Mouse (Mus musculus) erythroid progenitor cell, adult 5-6 weeks (primary cell): ENCODE data around the gene Olfr61. TPM values are rescaled to one million over a fixed set of nuclear protein-coding genes. Genes with fewer than 3 reads are reported as not detected.
"Not testable (repeated sequence)": the region's sequence is repeated elsewhere in the genome, so short reads cannot be mapped to it uniquely, and the experiment has no call there.

Source experiments
- ATAC-seq: replicated peaks from 2 replicates; pipeline ENCODE4 v1.8.0; 2016; ENCODE audit warnings: moderate number of reproducible peaks, mild to moderate bottlenecking, moderate TSS enrichment, inconsistent platforms; ENCODE audit not compliant: poor library complexity, low FRiP score, severe bottlenecking
- total RNA-seq, 2 experiments: library from RNA; stranded (forward) in 1 of 2; stranded (reverse) in 1 of 2; fragments of 150-400 nt in 1 of 2; fragments of 186-747, 209-891 nt in 1 of 2; gene quantifications; 2 replicates each; pipeline versions ENCODE4 v1.2.3 to v1.2.4; 2015 to 2017; ENCODE audit warnings: low replicate concordance in 2 of 2

Gene Olfr61
- total RNA-seq (2015; ENCODE audit: low replicate concordance) (not detected in 2 replicates), total RNA-seq (2017; ENCODE audit: low replicate concordance) (not detected in 2 replicates)

- ATAC-seq: not testable (repeated sequence)
These were observed at the start of gene Olfr61 for GRCm38 (mm10) chr7:140628670-140629069. TSS of gene Olfr61 (plus strand) at chr7:140628970.

- not testable (repeated sequence) for ATAC-seq
These were observed 27.8 kb upstream of the Olfr61 start, which contains the start of gene Olfr46 for GRCm38 (mm10) chr7:140600969-140601368. TSS of gene Olfr46 (plus strand) at chr7:140601269.

DNA sequence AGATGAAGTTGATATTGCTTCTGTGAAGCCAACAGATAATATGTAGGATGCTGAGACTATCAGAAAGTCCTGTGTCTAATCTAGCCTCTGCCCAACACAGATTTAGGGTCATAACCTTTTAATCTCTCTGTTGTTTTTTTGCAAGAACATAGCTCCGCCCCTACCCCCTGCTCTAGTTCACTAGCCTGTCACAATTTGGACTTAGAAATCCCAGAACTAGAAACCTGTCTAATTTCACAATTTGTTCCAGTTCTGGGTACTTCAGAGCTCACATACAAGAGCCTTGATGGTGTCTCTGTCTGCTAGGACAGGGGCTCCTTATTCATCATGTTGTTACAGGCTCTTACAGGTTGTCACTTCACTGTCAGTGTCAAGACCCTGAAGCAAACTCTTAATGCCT is 1.8 kb downstream of the Olfr61 start:
- ATAC-seq: no peak

GRCm38 (mm10) chr7:140646152-140646551 is 17.4 kb downstream of the Olfr61 start, which contains the start of gene Olfr53:
TSS of gene Olfr53 (plus strand) at chr7:140646452.
- no peak for ATAC-seq

DNA sequence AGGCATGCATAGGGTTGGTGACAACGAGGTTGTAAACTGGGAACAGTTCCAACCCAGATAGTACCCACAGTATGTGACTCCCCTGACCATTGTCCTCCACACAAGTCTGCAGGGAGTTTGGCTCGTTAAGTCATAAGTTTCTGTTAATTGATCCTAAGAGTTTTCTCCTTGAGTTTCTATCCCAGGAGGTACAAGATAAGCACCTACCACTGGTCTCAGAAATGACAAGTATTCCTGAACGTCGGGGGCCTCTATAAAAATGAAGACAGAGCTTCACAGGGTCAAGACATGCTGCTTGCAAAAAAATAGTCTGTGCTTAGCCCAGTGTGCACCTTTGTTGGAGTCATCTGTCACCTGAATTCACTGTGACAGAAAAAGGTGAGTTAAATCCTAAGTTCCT is 30.9 kb downstream of the Olfr61 start, which contains the start of gene Olfr539:
Gene Olfr539, plus strand, starts transcription at position 301 of the 400 bp plus-strand sequence.
- ATAC-seq: no peak

DNA sequence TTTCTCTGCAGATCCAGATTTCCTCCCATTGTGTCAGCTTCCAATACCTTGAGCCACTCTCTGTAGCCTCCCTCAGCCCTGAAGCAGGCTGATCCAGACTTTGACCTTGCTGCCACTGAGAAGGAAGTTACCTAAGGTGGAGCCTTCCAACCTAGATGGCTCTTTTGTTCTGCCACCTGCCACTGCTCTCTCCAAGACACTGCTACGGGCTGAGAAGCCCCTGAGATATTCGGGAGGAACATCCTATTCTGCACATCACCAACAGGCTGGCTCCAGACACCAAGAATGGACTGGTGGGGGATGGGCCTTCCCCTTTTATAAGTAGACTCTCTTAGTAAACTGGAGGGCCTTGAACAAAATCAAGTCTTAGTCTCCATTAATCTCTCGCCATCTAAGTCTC is 41.9 kb downstream of the Olfr61 start:
- ATAC-seq: not testable (repeated sequence)

GRCm38 (mm10) chr7:140675863-140676262 is 47.1 kb downstream of the Olfr61 start:
- ATAC-seq: no peak

DNA sequence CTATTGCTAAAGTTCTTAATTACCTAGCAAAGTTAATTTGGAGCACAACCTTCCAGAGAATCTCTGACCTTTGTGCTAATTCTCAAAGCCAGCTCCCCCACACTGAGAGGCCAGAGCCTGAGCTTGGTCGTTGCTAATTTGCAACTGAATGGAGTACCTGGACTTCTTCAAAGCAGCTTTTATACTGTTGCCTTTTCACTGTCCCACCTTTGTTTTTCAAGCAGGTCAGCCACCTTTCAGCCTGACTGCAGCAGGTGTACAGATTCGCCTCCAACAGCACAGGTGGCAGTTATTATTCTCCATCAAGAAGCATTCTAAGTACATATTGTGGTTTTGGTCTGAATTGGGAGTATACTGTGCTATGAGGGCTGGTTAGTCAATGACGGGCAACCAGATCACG is 50.8 kb downstream of the Olfr61 start:
- ATAC-seq: not testable (repeated sequence)

DNA sequence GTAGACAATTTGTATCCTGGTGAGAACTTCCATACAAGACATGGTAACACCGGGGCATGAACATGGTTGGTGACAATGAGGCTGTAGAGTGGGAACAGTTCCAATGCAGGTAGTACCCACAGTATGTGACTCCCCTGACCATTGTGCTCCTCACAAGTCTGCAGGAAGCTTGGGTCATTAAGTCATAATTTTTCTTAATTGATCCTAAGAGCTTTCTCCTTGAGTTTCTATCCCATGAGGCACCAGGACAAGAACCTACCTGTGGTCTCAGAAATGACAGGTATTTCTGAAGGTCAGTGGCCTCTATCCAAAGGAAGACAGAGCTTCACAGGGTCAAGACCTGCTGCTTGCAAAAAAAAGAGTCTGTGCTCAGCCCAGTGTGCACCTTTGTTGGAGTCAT is 52.9 kb downstream of the Olfr61 start, which contains the start of gene Olfr45:
Gene Olfr45, plus strand, starts transcription at position 301 of the 400 bp plus-strand sequence.
- ATAC-seq: no peak

Other genes with a start within 250 kb of the Olfr61 start
- not detected in 2 replicates for gene Olfr531, start 226.1 kb upstream of the Olfr61 start, total RNA-seq (2015; ENCODE audit: low replicate concordance)
- not detected in 2 replicates for gene Olfr531, start 226.1 kb upstream of the Olfr61 start, total RNA-seq (2017; ENCODE audit: low replicate concordance)
- not detected in 2 replicates for gene Olfr532, start 207.3 kb upstream of the Olfr61 start, total RNA-seq (2015; ENCODE audit: low replicate concordance)
- gene Olfr532, start 207.3 kb upstream of the Olfr61 start, total RNA-seq (2017; ENCODE audit: low replicate concordance): not detected in 2 replicates
- not detected in 2 replicates for gene Olfr533, start 165.6 kb upstream of the Olfr61 start, total RNA-seq (2015; ENCODE audit: low replicate concordance)
- gene Olfr533, start 165.6 kb upstream of the Olfr61 start, total RNA-seq (2017; ENCODE audit: low replicate concordance): not detected in 2 replicates
- not detected in 2 replicates for gene Olfr535, start 144.8 kb upstream of the Olfr61 start, total RNA-seq (2015; ENCODE audit: low replicate concordance)
- not detected in 2 replicates for gene Olfr535, start 144.8 kb upstream of the Olfr61 start, total RNA-seq (2017; ENCODE audit: low replicate concordance)
- not detected in 2 replicates for gene Olfr536, start 121.6 kb upstream of the Olfr61 start, total RNA-seq (2015; ENCODE audit: low replicate concordance)
- not detected in 2 replicates for gene Olfr536, start 121.6 kb upstream of the Olfr61 start, total RNA-seq (2017; ENCODE audit: low replicate concordance)
- not detected in 2 replicates for gene Olfr538, start 61.1 kb upstream of the Olfr61 start, total RNA-seq (2015; ENCODE audit: low replicate concordance)
- gene Olfr538, start 61.1 kb upstream of the Olfr61 start, total RNA-seq (2017; ENCODE audit: low replicate concordance): not detected in 2 replicates
- gene Olfr46, start 27.7 kb upstream of the Olfr61 start, total RNA-seq (2015; ENCODE audit: low replicate concordance): not detected in 2 replicates
- gene Olfr46, start 27.7 kb upstream of the Olfr61 start, total RNA-seq (2017; ENCODE audit: low replicate concordance): 0.08 and 0.26 TPM in 2 replicates
- gene Olfr53, start 17.5 kb downstream of the Olfr61 start, total RNA-seq (2015; ENCODE audit: low replicate concordance): not detected in 2 replicates
- gene Olfr53, start 17.5 kb downstream of the Olfr61 start, total RNA-seq (2017; ENCODE audit: low replicate concordance): not detected in 2 replicates
- not detected in 2 replicates for gene Olfr539, start 31.0 kb downstream of the Olfr61 start, total RNA-seq (2015; ENCODE audit: low replicate concordance)
- not detected in 2 replicates for gene Olfr539, start 31.0 kb downstream of the Olfr61 start, total RNA-seq (2017; ENCODE audit: low replicate concordance)
- gene Olfr45, start 53.0 kb downstream of the Olfr61 start, total RNA-seq (2015; ENCODE audit: low replicate concordance): not detected in 2 replicates
- gene Olfr45, start 53.0 kb downstream of the Olfr61 start, total RNA-seq (2017; ENCODE audit: low replicate concordance): not detected in 2 replicates
- gene Olfr541, start 68.3 kb downstream of the Olfr61 start, total RNA-seq (2015; ENCODE audit: low replicate concordance): not detected in 2 replicates
- gene Olfr541, start 68.3 kb downstream of the Olfr61 start, total RNA-seq (2017; ENCODE audit: low replicate concordance): not detected in 2 replicates
- not detected in 2 replicates for gene Cyp2e1, start 134.8 kb downstream of the Olfr61 start, total RNA-seq (2015; ENCODE audit: low replicate concordance)
- gene Cyp2e1, start 134.8 kb downstream of the Olfr61 start, total RNA-seq (2017; ENCODE audit: low replicate concordance): not detected in 2 replicates
- 1.8 TPM in 1 of 2 replicates, not detected in the other for gene Syce1, start 158.9 kb downstream of the Olfr61 start, total RNA-seq (2015; ENCODE audit: low replicate concordance)
- gene Syce1, start 158.9 kb downstream of the Olfr61 start, total RNA-seq (2017; ENCODE audit: low replicate concordance): not detected in 2 replicates
- 0.36 TPM in 1 of 2 replicates, not detected in the other for gene Zfp941, start 193.2 kb downstream of the Olfr61 start, total RNA-seq (2015; ENCODE audit: low replicate concordance)
- gene Zfp941, start 193.2 kb downstream of the Olfr61 start, total RNA-seq (2017; ENCODE audit: low replicate concordance): not detected in 2 replicates
- gene Urah, start 206.0 kb downstream of the Olfr61 start, total RNA-seq (2015; ENCODE audit: low replicate concordance): not detected in 2 replicates
- gene Urah, start 206.0 kb downstream of the Olfr61 start, total RNA-seq (2017; ENCODE audit: low replicate concordance): not detected in 2 replicates
- not detected in 2 replicates for gene Scgb1c1, start 216.6 kb downstream of the Olfr61 start, total RNA-seq (2015; ENCODE audit: low replicate concordance)
- gene Scgb1c1, start 216.6 kb downstream of the Olfr61 start, total RNA-seq (2017; ENCODE audit: low replicate concordance): not detected in 2 replicates
- gene Odf3, start 218.8 kb downstream of the Olfr61 start, total RNA-seq (2015; ENCODE audit: low replicate concordance): not detected in 2 replicates
- not detected in 2 replicates for gene Odf3, start 218.8 kb downstream of the Olfr61 start, total RNA-seq (2017; ENCODE audit: low replicate concordance)
- not detected in 2 replicates for gene Gm45785, start 227.4 kb downstream of the Olfr61 start, total RNA-seq (2015; ENCODE audit: low replicate concordance)
- 2.8 TPM in 1 of 2 replicates, not detected in the other for gene Gm45785, start 227.4 kb downstream of the Olfr61 start, total RNA-seq (2017; ENCODE audit: low replicate concordance)
- 19.1 and 49.5 TPM in 2 replicates for gene Ric8a, start 228.0 kb downstream of the Olfr61 start, total RNA-seq (2015; ENCODE audit: low replicate concordance)
- gene Ric8a, start 228.0 kb downstream of the Olfr61 start, total RNA-seq (2017; ENCODE audit: low replicate concordance): 12.1 and 22.2 TPM in 2 replicates
- gene Bet1l, start 228.6 kb downstream of the Olfr61 start, total RNA-seq (2015; ENCODE audit: low replicate concordance): 7.6 and 9.2 TPM in 2 replicates
- gene Bet1l, start 228.6 kb downstream of the Olfr61 start, total RNA-seq (2017; ENCODE audit: low replicate concordance): 9.0 and 9.4 TPM in 2 replicates